Mouse (Mus musculus) cerebellum, adult (tissue): ENCODE results near the gene Agap3.
A peak's percentile ranks its signal among the peaks of the same experiment; 100 is the strongest.

Experiments used
- ATAC-seq: cut with Nextera tagmentation; 2 replicates; pipeline ENCODE4 v1.9.2; 2017; ENCODE audit warnings: mild to moderate bottlenecking, moderate library complexity, mixed read lengths; ENCODE audit not compliant: insufficient number of reproducible peaks, low FRiP score, low TSS enrichment

Agap3 gene

GRCm38 (mm10) chr5:24472884-24473619, 21.1 kb downstream of the Agap3 start:
- ATAC-seq = no peak

GRCm38 (mm10) chr5:24474025-24474722, 22.2 kb downstream of the Agap3 start:
- ATAC-seq = no peak

- no peak for ATAC-seq
Observed at GRCm38 (mm10) chr5:24474723-24475261, 22.8 kb downstream of the Agap3 start.

GRCm38 (mm10) chr5:24475476-24476241, 23.7 kb downstream of the Agap3 start:
- 0 out of 2 replicates have a peak, but pooled peaks have one; percentile 21 for ATAC-seq

GRCm38 (mm10) chr5:24477909-24478308, 25.9 kb downstream of the Agap3 start:
- ATAC-seq = no peak

- peak; percentile 26; the same call in 1 of the 2 replicates for ATAC-seq
Observed at GRCm38 (mm10) chr5:24481647-24482046, 29.7 kb downstream of the Agap3 start.

GRCm38 (mm10) chr5:24482247-24483079, 30.5 kb downstream of the Agap3 start:
- ATAC-seq = no peak

GRCm38 (mm10) chr5:24483326-24483725, 31.3 kb downstream of the Agap3 start:
- 0 out of 2 replicates have a peak, but pooled peaks have one; percentile 15 for ATAC-seq

- ATAC-seq = no peak
Observed at GRCm38 (mm10) chr5:24484963-24485362, 33.0 kb downstream of the Agap3 start.

GRCm38 (mm10) chr5:24486097-24486496, 34.1 kb downstream of the Agap3 start:
- ATAC-seq = peak; percentile 26

- ATAC-seq = no peak
Observed at GRCm38 (mm10) chr5:24486738-24487137, 34.8 kb downstream of the Agap3 start.

GRCm38 (mm10) chr5:24490413-24490920, 38.5 kb downstream of the Agap3 start:
- ATAC-seq = no peak

- no peak for ATAC-seq
Observed at GRCm38 (mm10) chr5:24492546-24493285, 40.7 kb downstream of the Agap3 start.

- no peak for ATAC-seq
Observed at GRCm38 (mm10) chr5:24495019-24495418, 43.0 kb downstream of the Agap3 start.

GRCm38 (mm10) chr5:24496756-24497155, 44.8 kb downstream of the Agap3 start:
- no peak for ATAC-seq

- no peak for ATAC-seq
Observed at GRCm38 (mm10) chr5:24497526-24497925, 45.5 kb downstream of the Agap3 start.

GRCm38 (mm10) chr5:24499113-24499512, 47.1 kb downstream of the Agap3 start:
- ATAC-seq = no peak

GRCm38 (mm10) chr5:24500851-24501250, 48.9 kb downstream of the Agap3 start:
- ATAC-seq = no peak

- ATAC-seq = no peak
Observed at GRCm38 (mm10) chr5:24502786-24503185, 50.8 kb downstream of the Agap3 start.
